Mouse (Mus musculus): ENCODE measurements around the gene Sema4c. TPM values are rescaled to one million over a fixed set of nuclear protein-coding genes. Genes with fewer than 3 reads are reported as not detected.

Sema4c gene
- total and polyA plus RNA-seq, 3 experiments, result 0.70 to 3.4 (median 1.5) TPM

DNA sequence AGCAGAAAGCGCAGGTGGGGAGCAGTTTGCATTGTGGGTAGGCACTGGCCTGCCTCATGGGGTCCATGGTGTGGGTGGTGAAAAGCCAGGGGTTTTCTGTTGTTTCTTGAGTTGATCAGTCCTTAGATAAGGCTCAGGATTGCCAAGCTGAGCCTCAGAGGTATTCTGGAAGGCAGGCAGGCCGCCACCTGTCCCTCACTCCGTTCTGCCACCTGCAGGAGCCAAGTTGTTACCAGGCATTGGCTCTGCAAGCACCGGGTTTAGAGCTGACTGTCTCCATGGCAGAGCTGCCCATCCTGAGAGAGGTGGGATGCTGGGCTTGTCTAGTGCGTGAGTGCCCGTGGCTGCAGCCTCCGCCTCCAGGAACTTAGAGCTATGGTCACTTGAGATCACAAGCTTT lies 35.9 kb downstream of the Sema4c start:
- Histone ChIP-seq H3K36me3 (replicated peaks in 1 of 2; ENCODE audit: control insufficient read depth in 1 of 2, insufficient read depth in 1 of 2, low read length in 1 of 2) (peaks cover 68 to 96% of the 10 kb centered on the region in 2 experiments), H3K4me2 (ENCODE audit: insufficient read depth, low read depth, poor library complexity, severe bottlenecking) (no peak overlapping the region), H3K79me2 (replicated peaks; ENCODE audit: control insufficient read depth, extremely low read depth, insufficient read depth, poor library complexity, severe bottlenecking) (no peaks in the 10 kb centered on the region), H3K27ac (ENCODE audit: insufficient read depth, low read depth) (no peak overlapping the region), H3K4me1 (ENCODE audit: control insufficient read depth in 1 of 2, insufficient read depth in 2 of 2) (no peaks in the 10 kb centered on the region), H3K9me3 (replicated peaks; ENCODE audit: low read length) (no peaks in the 10 kb centered on the region), H3K27me3 (replicated peaks) (no peaks in the 10 kb centered on the region), H3K4me3 (replicated peaks in 1 of 3; ENCODE audit: low read depth in 2 of 3, low read length in 2 of 3, poor library complexity in 1 of 3) (no peak overlapping the region), H3K9ac (ENCODE audit: insufficient read depth, low read depth) (no peak overlapping the region)
- DNase-seq (ENCODE audit: extremely low read depth), result no peak
- dilution Hi-C loops (cut with MboI; ENCODE audit: extremely low pct_ligation_motif_present, extremely low pct_unique_long_range_greater_than_20kb, low sequenced_read_pairs) (no loop called here), in situ Hi-C loops (cut with MboI; ENCODE audit: low pct_ligation_motif_present, low pct_unique_long_range_greater_than_20kb, low sequenced_read_pairs) (no loop called here)
- TF ChIP-seq CTCF (conservative IDR thresholded peaks at IDR 0.05 in 1 of 2, IDR thresholded peaks at IDR 0.05 in 1 of 2; ENCODE audit: low read depth in 2 of 2, low read length in 2 of 2), result no peak
- TF ChIP-seq USF2 (conservative IDR thresholded peaks at IDR 0.05; ENCODE audit: low read depth, low read length), result no peak
- TF ChIP-seq POLR2A (IDR thresholded peaks at IDR 0.05; ENCODE audit: low read depth, low read length), result no peak
- TF ChIP-seq MAZ (IDR thresholded peaks at IDR 0.05; ENCODE audit: low read depth, low read length), result no peak
- TF ChIP-seq ETS1 (conservative IDR thresholded peaks at IDR 0.05; ENCODE audit: low read depth, low read length), result no peak
- TF ChIP-seq ELF1 (IDR thresholded peaks at IDR 0.05; ENCODE audit: low read depth, low read length), result no peak
- no peak for TF ChIP-seq E2F4 (IDR thresholded peaks at IDR 0.05; ENCODE audit: insufficient replicate concordance, low read depth, low read length)
- TF ChIP-seq ZC3H11A (IDR thresholded peaks at IDR 0.05; ENCODE audit: low read depth, low read length), result no peak
- no peak for TF ChIP-seq MXI1 (IDR thresholded peaks at IDR 0.05; ENCODE audit: low read depth, low read length)
- TF ChIP-seq TBP (conservative IDR thresholded peaks at IDR 0.05; ENCODE audit: low read depth, low read length), result no peak
- no peak for TF ChIP-seq GABPA (IDR thresholded peaks at IDR 0.05; ENCODE audit: insufficient replicate concordance, low read depth, low read length)
- no peak for TF ChIP-seq RAD21 (IDR thresholded peaks at IDR 0.05; ENCODE audit: low read depth, low read length)
- TF ChIP-seq POLR2AphosphoS2 (IDR thresholded peaks at IDR 0.05; ENCODE audit: low read depth, low read length), result no peak
- TF ChIP-seq ZNF384 (IDR thresholded peaks at IDR 0.05; ENCODE audit: low read depth, low read length), result no peak
- TF ChIP-seq JUND (conservative IDR thresholded peaks at IDR 0.05; ENCODE audit: low read depth, low read length), result no peak
- no peak for TF ChIP-seq USF1 (IDR thresholded peaks at IDR 0.05; ENCODE audit: low read depth, low read length)
- no peak for TF ChIP-seq MYC (IDR thresholded peaks at IDR 0.05; ENCODE audit: low read depth, low read length)

GRCm38 (mm10) chr1:36519626-36520025 lies 38.5 kb downstream of the Sema4c start:
- no peak overlapping the region for H3K4me3 ChIP-seq (replicated peaks in 1 of 3; ENCODE audit: low read depth in 2 of 3, low read length in 2 of 3, poor library complexity in 1 of 3)
- H3K36me3 ChIP-seq (replicated peaks in 1 of 2; ENCODE audit: control insufficient read depth in 1 of 2, insufficient read depth in 1 of 2, low read length in 1 of 2), result peaks cover 52 to 93% of the 10 kb centered on the region in 2 experiments
- dilution Hi-C loops (cut with MboI; ENCODE audit: extremely low pct_ligation_motif_present, extremely low pct_unique_long_range_greater_than_20kb, low sequenced_read_pairs), result no loop called here
- TF ChIP-seq JUN (IDR thresholded peaks at IDR 0.05; ENCODE audit: insufficient read depth, low read depth, low read length), result no peak
- no peak for TF ChIP-seq USF1 (IDR thresholded peaks at IDR 0.05; ENCODE audit: low read depth, low read length)
- TF ChIP-seq SMC3 (IDR thresholded peaks at IDR 0.05; ENCODE audit: low read depth, low read length), result no peak
- TF ChIP-seq MAZ (IDR thresholded peaks at IDR 0.05; ENCODE audit: low read depth, low read length), result no peak
- no peak for TF ChIP-seq IRF4 (IDR thresholded peaks at IDR 0.05; ENCODE audit: low read depth, low read length)
- TF ChIP-seq MEF2A (IDR thresholded peaks at IDR 0.05; ENCODE audit: borderline replicate concordance, low read depth, low read length), result no peak
- TF ChIP-seq ZMIZ1 (IDR thresholded peaks at IDR 0.05; ENCODE audit: low read depth, low read length), result no peak
- TF ChIP-seq TCF12 (IDR thresholded peaks at IDR 0.05; ENCODE audit: low read depth, low read length), result no peak
- no peak for TF ChIP-seq RCOR1 (conservative IDR thresholded peaks at IDR 0.05; ENCODE audit: low read depth, low read length)
- no peak for TF ChIP-seq ZNF384 (IDR thresholded peaks at IDR 0.05; ENCODE audit: low read depth, low read length)
- no peaks in the 10 kb centered on the region for H3K27me3 ChIP-seq (replicated peaks)
- DNase-seq (ENCODE audit: extremely low read depth), result no peak
- no peak overlapping the region for H3K4me2 ChIP-seq (ENCODE audit: insufficient read depth, low read depth, poor library complexity, severe bottlenecking)
- H3K9ac ChIP-seq (ENCODE audit: insufficient read depth, low read depth), result no peak overlapping the region
- no peak overlapping the region for H3K27ac ChIP-seq (ENCODE audit: insufficient read depth, low read depth)
- peaks cover 0 to 4% of the 10 kb centered on the region in 2 experiments; a peak in 1 of 4 replicates for H3K4me1 ChIP-seq (ENCODE audit: control insufficient read depth in 1 of 2, insufficient read depth in 2 of 2)
- in situ Hi-C loops (cut with MboI; ENCODE audit: low pct_ligation_motif_present, low pct_unique_long_range_greater_than_20kb, low sequenced_read_pairs), result no loop called here
- no peaks in the 10 kb centered on the region for H3K9me3 ChIP-seq (replicated peaks; ENCODE audit: low read length)
- H3K79me2 ChIP-seq (replicated peaks; ENCODE audit: control insufficient read depth, extremely low read depth, insufficient read depth, poor library complexity, severe bottlenecking), result no peaks in the 10 kb centered on the region

Measured in CH12.LX (cell line).